Mouse (Mus musculus) gastrocnemius, postnatal 36 days (tissue): ENCODE measurements around the gene Armc12. TPM values are rescaled to one million over a fixed set of nuclear protein-coding genes. Genes with fewer than 3 reads are reported as not detected.

Experiments used
- DNase-seq, 2 experiments: peaks; one replicate each; pipeline ENCODE4 v3.0.0; 2022
- intact Hi-C: fragments of 180-260 bp; cut with DNase I; formaldehyde crosslinking; loops from one replicate; pipeline ENCODE4 v1.15.1; 2025
- long read RNA-seq, 2 experiments: library from polyadenylated mRNA; stranded (forward); transcript quantifications; one replicate each; pipeline ENCODE4 v2.0.0; 2021
- total RNA-seq, 2 experiments: library from RNA; stranded (reverse); gene quantifications; 2 replicates each; pipeline ENCODE4 v1.2.3; 2021

Armc12 gene
- total RNA-seq = not detected
- long read RNA-seq, experiment 1 = 0 reads
- long read RNA-seq, experiment 2 = 0 reads

GRCm38 (mm10) chr17:28530506-28530905 lies at the start of gene Armc12:
Gene Armc12 (plus strand): TSS chr17:28530806.
- DNase-seq = no peak
- intact Hi-C loops = no loop called here

- intact Hi-C loops = loop anchor here (2.0 kb wide), 1 partner anchor 38 kb away; no protein-coding TSS in a partner anchor
- DNase-seq = no peak
Measured at GRCm38 (mm10) chr17:28484704-28485445, 45.7 kb upstream of the Armc12 start.

GRCm38 (mm10) chr17:28485446-28485948 lies 45.1 kb upstream of the Armc12 start:
- intact Hi-C loops = loop anchor here (2.0 kb wide), 1 partner anchor 37 kb away; no protein-coding TSS in a partner anchor
- DNase-seq = peak in 1 of 2 experiments; percentile 36

GRCm38 (mm10) chr17:28485977-28486400 lies 44.6 kb upstream of the Armc12 start:
- DNase-seq = peak; percentile 98
- intact Hi-C loops = loop anchor here (2.0 kb wide), 1 partner anchor 37 kb away; no protein-coding TSS in a partner anchor

- intact Hi-C loops = no loop called here
- no peak for DNase-seq
Measured at GRCm38 (mm10) chr17:28486720-28487119, 43.9 kb upstream of the Armc12 start.

GRCm38 (mm10) chr17:28487584-28488257 lies 42.9 kb upstream of the Armc12 start:
- DNase-seq = no peak
- intact Hi-C loops = loop anchor here (2.0 kb wide), 1 partner anchor 19 kb away; no protein-coding TSS in a partner anchor

- no peak for DNase-seq
- intact Hi-C loops = loop anchor here (2.0 kb wide), 1 partner anchor 18 kb away; no protein-coding TSS in a partner anchor
Measured at GRCm38 (mm10) chr17:28488258-28489013, 42.2 kb upstream of the Armc12 start.

- DNase-seq = no peak
- intact Hi-C loops = no loop called here
Measured at GRCm38 (mm10) chr17:28491035-28491770, 39.4 kb upstream of the Armc12 start.

- intact Hi-C loops = no loop called here
- no peak for DNase-seq
Measured at GRCm38 (mm10) chr17:28495832-28496231, 34.8 kb upstream of the Armc12 start.

- intact Hi-C loops = no loop called here
- no peak for DNase-seq
Measured at GRCm38 (mm10) chr17:28499190-28499589, 31.4 kb upstream of the Armc12 start.

- no peak for DNase-seq
- intact Hi-C loops = no loop called here
Measured at GRCm38 (mm10) chr17:28500465-28500864, 30.1 kb upstream of the Armc12 start.

GRCm38 (mm10) chr17:28502196-28502821 lies 28.3 kb upstream of the Armc12 start:
- intact Hi-C loops = no loop called here
- peak; percentile 54 to 83 for DNase-seq

- no peak for DNase-seq
- intact Hi-C loops = no loop called here
Measured at GRCm38 (mm10) chr17:28504182-28504581, 26.4 kb upstream of the Armc12 start.

- DNase-seq = no peak
- intact Hi-C loops = no loop called here
Measured at GRCm38 (mm10) chr17:28505591-28505990, 25.0 kb upstream of the Armc12 start.

GRCm38 (mm10) chr17:28506895-28507294 lies 23.7 kb upstream of the Armc12 start:
- DNase-seq = no peak
- intact Hi-C loops = loop anchor here (2.0 kb wide), 1 partner anchor 18 kb away; no protein-coding TSS in a partner anchor

- intact Hi-C loops = loop anchor here (2.0 kb wide), 1 partner anchor 19 kb away; no protein-coding TSS in a partner anchor
- no peak for DNase-seq
Measured at GRCm38 (mm10) chr17:28507496-28507895, 23.1 kb upstream of the Armc12 start.

- no peak for DNase-seq
- intact Hi-C loops = no loop called here
Measured at GRCm38 (mm10) chr17:28510445-28511342, 19.9 kb upstream of the Armc12 start.
